Mouse (Mus musculus) MEL (cell line): Measurements from ENCODE around the gene 2810021J22Rik. TPM values are rescaled to one million over a fixed set of nuclear protein-coding genes. Genes with fewer than 3 reads are reported as not detected.
A peak's percentile ranks its signal among the peaks of the same experiment; 100 is the strongest.

ENCODE experiments used
- DNase-seq: peaks from one replicate; pipeline ENCODE4 v3.0.0; 2011; ENCODE audit warnings: low read depth, low spot score
- H3K27ac ChIP-seq: 2 replicates; pipeline ENCODE4 v1.5.1; 2012; ENCODE audit warnings: low read depth, mild to moderate bottlenecking, control low read depth, low read length, moderate library complexity; ENCODE audit not compliant: control insufficient read depth
- H3K27me3 ChIP-seq, 2 experiments: fragments of 150-350 bp in 1 of 2; sonication (generic) in 1 of 2; 2 replicates each; pipeline ENCODE4 v1.6.1; 2012; ENCODE audit warnings: low read length in 2 of 2, mild to moderate bottlenecking in 2 of 2, improper control_type of control experiment in 1 of 2, moderate library complexity in 1 of 2; ENCODE audit not compliant: insufficient read depth in 2 of 2, control insufficient read depth in 1 of 2
- H3K36me3 ChIP-seq, 2 experiments: 2 replicates each; pipeline ENCODE4 v1.6.1; 2012 to 2014; ENCODE audit warnings: low read length in 2 of 2, improper control_type of control experiment in 1 of 2, inconsistent platforms in 1 of 2, mild to moderate bottlenecking in 1 of 2; ENCODE audit not compliant: insufficient read depth in 2 of 2, control insufficient read depth in 1 of 2
- H3K4me1 ChIP-seq, 2 experiments: fragments of 150-350 bp in 1 of 2; sonication (generic) in 1 of 2; 2 replicates each; pipeline ENCODE4 v1.6.1; 2012; ENCODE audit warnings: low read length in 2 of 2, improper control_type of control experiment in 1 of 2, mild to moderate bottlenecking in 1 of 2; ENCODE audit not compliant: insufficient read depth in 2 of 2, control insufficient read depth in 1 of 2
- H3K4me3 ChIP-seq, 2 experiments: fragments of 150-350 bp in 1 of 2; sonication (generic) in 1 of 2; 2 replicates each; pipeline ENCODE4 v1.5.1; 2012; ENCODE audit warnings: low read depth in 2 of 2, low read length in 2 of 2, mild to moderate bottlenecking in 2 of 2, moderate library complexity in 2 of 2, control low read depth in 1 of 2, improper control_type of control experiment in 1 of 2; ENCODE audit not compliant: control insufficient read depth in 1 of 2, insufficient read depth in 1 of 2
- H3K79me2 ChIP-seq: 2 replicates; pipeline ENCODE4 v1.6.1; 2012; ENCODE audit warnings: mild to moderate bottlenecking, low read length, moderate library complexity; ENCODE audit not compliant: control insufficient read depth, poor library complexity, insufficient read depth
- H3K9ac ChIP-seq: 2 replicates; pipeline ENCODE4 v1.6.1; 2012; ENCODE audit warnings: low read depth, mild to moderate bottlenecking, control low read depth, low read length, moderate library complexity; ENCODE audit not compliant: control insufficient read depth, poor library complexity, severe bottlenecking
- H3K9me3 ChIP-seq: fragments of 150-350 bp; sonication (generic); replicated peaks from 2 replicates; pipeline ENCODE4 v1.6.1; 2012; ENCODE audit warnings: mild to moderate bottlenecking, low read length, improper control_type of control experiment, moderate library complexity; ENCODE audit not compliant: insufficient read depth
- BHLHE40 ChIP-seq: IDR thresholded peaks from 2 replicates; pipeline ENCODE4 v1.6.1; 2012; ENCODE audit warnings: low read depth, mild to moderate bottlenecking, inconsistent platforms, low read length, improper control_type of control experiment, borderline replicate concordance
- CHD2 ChIP-seq: IDR thresholded peaks from 2 replicates; pipeline ENCODE4 v1.6.1; 2011; ENCODE audit warnings: low read length, improper control_type of control experiment
- E2F4 ChIP-seq: IDR thresholded peaks from 2 replicates; pipeline ENCODE4 v1.6.1; 2011; ENCODE audit warnings: low read depth, low read length, improper control_type of control experiment, borderline replicate concordance
- EP300 ChIP-seq, 2 experiments: IDR thresholded peaks; 2 replicates each; pipeline ENCODE4 v1.6.1; 2011; ENCODE audit warnings: improper control_type of control experiment in 2 of 2, low read length in 2 of 2, low read depth in 1 of 2, mild to moderate bottlenecking in 1 of 2
- GABPA ChIP-seq: IDR thresholded peaks from 2 replicates; pipeline ENCODE4 v1.6.1; 2012; ENCODE audit warnings: low read depth, mild to moderate bottlenecking, inconsistent platforms, low read length, improper control_type of control experiment, moderate library complexity
- JUND ChIP-seq: IDR thresholded peaks from 2 replicates; pipeline ENCODE4 v1.6.1; 2011; ENCODE audit warnings: low read depth, mild to moderate bottlenecking, improper control_type of control experiment, low read length
- MAFK ChIP-seq: IDR thresholded peaks from 2 replicates; pipeline ENCODE4 v1.6.1; 2011; ENCODE audit warnings: low read depth, mild to moderate bottlenecking, low read length, improper control_type of control experiment, borderline replicate concordance
- MAX ChIP-seq: IDR thresholded peaks from 2 replicates; pipeline ENCODE4 v1.6.1; 2011; ENCODE audit warnings: low read length, improper control_type of control experiment
- MAZ ChIP-seq: IDR thresholded peaks from 2 replicates; pipeline ENCODE4 v1.6.1; 2012; ENCODE audit warnings: low read depth, mild to moderate bottlenecking, inconsistent platforms, low read length, improper control_type of control experiment
- MXI1 ChIP-seq: IDR thresholded peaks from 2 replicates; pipeline ENCODE4 v1.6.1; 2011; ENCODE audit warnings: mild to moderate bottlenecking, low read depth, low read length, improper control_type of control experiment
- MYB ChIP-seq: IDR thresholded peaks from 2 replicates; pipeline ENCODE4 v1.6.1; 2011; ENCODE audit warnings: mild to moderate bottlenecking, low read depth, low read length, improper control_type of control experiment
- NELFE ChIP-seq: IDR thresholded peaks from 2 replicates; pipeline ENCODE4 v1.6.1; 2011; ENCODE audit warnings: low read depth, low read length, improper control_type of control experiment
- POLR2AphosphoS5 ChIP-seq: IDR thresholded peaks from 2 replicates; pipeline ENCODE4 v1.6.1; 2012; ENCODE audit warnings: low read depth, borderline replicate concordance, mild to moderate bottlenecking, inconsistent platforms, low read length, moderate library complexity, mixed read lengths
- RAD21 ChIP-seq: IDR thresholded peaks from 2 replicates; pipeline ENCODE4 v1.6.1; 2011; ENCODE audit warnings: mild to moderate bottlenecking, low read depth, low read length, improper control_type of control experiment
- SIN3A ChIP-seq: IDR thresholded peaks from 2 replicates; pipeline ENCODE4 v1.6.1; 2012; ENCODE audit warnings: low read length, improper control_type of control experiment, inconsistent platforms
- TAL1 ChIP-seq: IDR thresholded peaks from 2 replicates; pipeline ENCODE4 v1.6.1; 2012; ENCODE audit warnings: mild to moderate bottlenecking, inconsistent platforms, low read length, moderate library complexity, mixed read lengths
- TBP ChIP-seq: IDR thresholded peaks from 2 replicates; pipeline ENCODE4 v1.8.0; 2011; ENCODE audit warnings: low read depth, low read length, improper control_type of control experiment
- TCF12 ChIP-seq: IDR thresholded peaks from 2 replicates; pipeline ENCODE4 v1.6.1; 2014; ENCODE audit warnings: low read depth, mild to moderate bottlenecking, inconsistent platforms, low read length, improper control_type of control experiment, moderate library complexity
- UBTF ChIP-seq: IDR thresholded peaks from 2 replicates; pipeline ENCODE4 v1.6.1; 2012; ENCODE audit warnings: low read depth, mild to moderate bottlenecking, inconsistent platforms, low read length, improper control_type of control experiment, moderate library complexity, borderline replicate concordance; ENCODE audit not compliant: insufficient read depth
- USF1 ChIP-seq: IDR thresholded peaks from 2 replicates; pipeline ENCODE4 v1.6.1; 2014; ENCODE audit warnings: low read depth, mild to moderate bottlenecking, inconsistent platforms, low read length, improper control_type of control experiment, moderate library complexity
- ZC3H11A ChIP-seq: IDR thresholded peaks from 2 replicates; pipeline ENCODE4 v1.6.1; 2012; ENCODE audit warnings: low read depth, mild to moderate bottlenecking, inconsistent platforms, low read length, improper control_type of control experiment
- ZKSCAN1 ChIP-seq: IDR thresholded peaks from 2 replicates; pipeline ENCODE4 v1.6.1; 2012; ENCODE audit warnings: low read depth, mild to moderate bottlenecking, inconsistent platforms, low read length, improper control_type of control experiment, moderate library complexity
- ZNF384 ChIP-seq: IDR thresholded peaks from 2 replicates; pipeline ENCODE4 v1.6.1; 2012; ENCODE audit warnings: low read depth, mild to moderate bottlenecking, inconsistent platforms, low read length, improper control_type of control experiment
- polyA plus RNA-seq, 2 experiments: library from polyadenylated mRNA; stranded (reverse) in 1 of 2; unstranded in 1 of 2; fragments of >175 nt in 1 of 2; fragments of >200 nt in 1 of 2; gene quantifications; 2 replicates each; pipeline versions ENCODE4 v1.2.1 to v1.2.4; 2012; ENCODE audit warnings: low replicate concordance in 2 of 2, low read depth in 1 of 2; ENCODE audit not compliant: insufficient read length in 2 of 2, insufficient read depth in 1 of 2, missing spikeins in 1 of 2
- total RNA-seq: library from RNA; depleted of rRNA; stranded (reverse); fragments of 300-350 nt; gene quantifications from 2 replicates; pipeline ENCODE4 v1.2.3, GENCODE M21; 2012

2810021J22Rik gene
- total and polyA plus RNA-seq, 3 experiments, result 5.8 to 6.2 TPM; not detected in 1

DNA sequence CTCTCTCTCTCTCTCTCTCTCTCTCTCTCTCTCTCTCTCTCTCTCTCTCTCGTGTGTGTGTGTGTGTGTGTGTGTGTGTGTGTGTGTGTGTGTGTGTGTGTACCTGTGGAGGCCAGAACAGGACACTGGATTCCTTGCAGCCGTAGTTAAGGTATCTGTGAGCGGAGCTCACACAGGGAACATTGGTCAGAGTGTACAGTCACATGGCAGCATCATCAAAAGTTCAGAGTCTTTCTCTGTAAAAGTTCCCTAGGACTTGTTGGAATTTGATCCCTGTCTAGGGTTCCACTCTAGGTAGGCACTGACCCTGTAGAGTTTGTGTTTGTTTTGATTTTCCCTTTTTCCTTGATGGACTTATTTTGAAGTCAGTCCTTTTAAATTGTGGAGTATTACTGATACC is 59.6 kb downstream of the 2810021J22Rik start:
- peaks cover 0 to 13% of the 10 kb centered on the region in 2 experiments; a peak in 2 of 4 replicates for H3K36me3 ChIP-seq
- peak overlapping the region; percentile 25 for H3K9ac ChIP-seq
- peaks cover 1% of the 10 kb centered on the region; the same call in 1 of the 2 replicates for H3K79me2 ChIP-seq
- no peak overlapping the region for H3K4me3 ChIP-seq
- no peak overlapping the region for H3K27ac ChIP-seq
- no peaks in the 10 kb centered on the region for H3K27me3 ChIP-seq
- peaks cover 4 to 15% of the 10 kb centered on the region in 2 experiments; a peak in 3 of 4 replicates for H3K4me1 ChIP-seq
- DNase-seq, result no peak
- no peaks in the 10 kb centered on the region for H3K9me3 ChIP-seq
- TF ChIP-seq MXI1 (no peak), MAX (0 out of 2 replicates have a peak, but pooled peaks have one; percentile 22)

DNA sequence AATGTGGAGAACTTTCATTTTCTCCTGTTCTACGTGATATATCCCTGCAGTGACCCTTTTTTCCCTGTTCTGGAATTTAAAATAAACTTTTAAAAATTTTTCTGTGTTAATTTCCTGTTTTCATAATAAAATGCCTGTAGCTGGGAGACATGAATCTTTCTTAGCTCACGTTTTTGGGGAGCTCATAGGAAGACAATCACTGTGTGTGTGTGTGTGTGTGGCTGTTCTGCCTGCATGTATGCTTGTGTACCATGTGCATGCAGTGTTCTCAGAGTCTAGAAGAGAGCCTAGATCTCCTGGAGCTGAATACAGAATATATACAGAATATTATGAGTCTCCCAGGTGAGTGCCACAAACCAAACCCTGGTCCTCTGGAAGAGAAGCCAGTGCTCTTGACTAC is 60.0 kb downstream of the 2810021J22Rik start:
- no peak overlapping the region for H3K27ac ChIP-seq
- H3K4me3 ChIP-seq, result peak overlapping the region; percentile 29 to 72
- H3K9me3 ChIP-seq, result no peaks in the 10 kb centered on the region
- no peaks in the 10 kb centered on the region for H3K27me3 ChIP-seq
- peak; percentile 75 for DNase-seq
- H3K79me2 ChIP-seq, result peaks cover 1% of the 10 kb centered on the region; the same call in 1 of the 2 replicates
- H3K36me3 ChIP-seq, result peaks cover 0 to 13% of the 10 kb centered on the region in 2 experiments; a peak in 2 of 4 replicates
- TF ChIP-seq RAD21 (no peak), MAFK (peak; percentile 65; the same call in 1 of the 2 replicates), ZNF384 (peak; percentile 66; the same call in 1 of the 2 replicates), ZC3H11A (no peak), USF1 (no peak), TBP (peak; percentile 97)
- TF ChIP-seq, all 39 proteins: peak for 3
- Histone ChIP-seq H3K9ac (peak overlapping the region; percentile 54), H3K4me1 (peaks cover 4 to 15% of the 10 kb centered on the region in 2 experiments; a peak in 3 of 4 replicates)

DNA sequence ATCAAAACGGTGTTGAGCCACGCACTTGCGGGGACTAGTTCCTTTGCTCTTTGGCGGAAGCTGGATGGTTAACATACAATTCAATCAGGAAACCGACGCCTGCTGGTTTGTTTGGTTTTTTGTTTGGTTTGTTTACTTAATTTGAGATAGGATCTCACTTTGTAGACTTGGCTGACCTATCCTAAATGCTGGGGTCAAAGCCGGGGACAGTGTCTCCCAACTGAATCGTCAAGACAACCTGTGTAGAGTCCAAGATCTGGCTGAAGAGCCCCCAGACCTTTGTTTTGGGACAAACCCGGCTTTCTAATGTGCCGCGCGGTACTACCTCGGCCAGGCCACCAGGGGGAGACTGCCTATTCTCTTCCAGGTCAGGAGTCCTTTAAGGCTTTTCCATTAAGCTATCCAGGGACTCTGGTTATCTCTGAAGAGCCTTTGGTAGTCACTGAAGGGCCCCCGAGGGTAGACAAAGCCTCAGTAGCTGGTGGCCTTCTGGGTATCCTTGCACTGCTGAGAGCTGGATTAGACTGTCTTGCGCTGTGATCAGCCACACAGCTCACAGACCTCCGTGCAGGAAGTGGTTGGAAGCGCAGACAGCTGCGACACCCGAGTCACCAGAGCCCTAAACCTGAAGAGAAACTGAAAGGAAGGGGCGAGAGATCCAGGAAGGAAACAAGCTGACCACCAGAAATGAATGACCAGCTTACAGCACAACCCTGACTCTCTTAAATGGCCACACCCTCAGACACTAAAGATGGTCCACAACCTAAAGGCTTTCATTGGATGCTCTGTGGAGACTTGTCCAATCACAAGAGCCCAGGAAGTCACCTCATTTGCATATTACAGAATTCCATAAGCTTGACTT is 61.0 kb downstream of the 2810021J22Rik start:
- Histone ChIP-seq H3K9me3 (no peaks in the 10 kb centered on the region), H3K27me3 (no peaks in the 10 kb centered on the region), H3K4me3 (peak overlapping the region; percentile 62 to 72), H3K4me1 (peaks cover 4 to 15% of the 10 kb centered on the region in 2 experiments; a peak in 3 of 4 replicates), H3K79me2 (peaks cover 1% of the 10 kb centered on the region; the same call in 1 of the 2 replicates), H3K27ac (peak overlapping the region; percentile 51), H3K9ac (peak overlapping the region; percentile 54), H3K36me3 (peaks cover 0 to 13% of the 10 kb centered on the region in 2 experiments; a peak in 2 of 4 replicates)
- peak; percentile 93 for DNase-seq
- peak in 1 of 2 experiments; percentile 3; a peak in 1 of 4 replicates for TF ChIP-seq EP300 (IDR thresholded peaks at IDR 0.05; ENCODE audit: low read depth in 1 of 2, low read length in 2 of 2)
- peak; percentile 62; the same call in 1 of the 2 replicates for TF ChIP-seq POLR2AphosphoS5
- no peak for TF ChIP-seq USF1
- TF ChIP-seq GABPA, result no peak
- TF ChIP-seq CHD2, result peak; percentile 80
- TF ChIP-seq E2F4, result 0 out of 2 replicates have a peak, but pooled peaks have one; percentile 24
- TF ChIP-seq NELFE, result peak; percentile 73
- no peak for TF ChIP-seq ZKSCAN1
- TF ChIP-seq ZC3H11A, result 0 out of 2 replicates have a peak, but pooled peaks have one; percentile 4
- no peak for TF ChIP-seq UBTF
- TF ChIP-seq TAL1, result no peak
- TF ChIP-seq BHLHE40, result no peak
- no peak for TF ChIP-seq MAX
- TF ChIP-seq MAZ, result peak; percentile 42; the same call in 1 of the 2 replicates
- TF ChIP-seq MYB, result no peak
- TF ChIP-seq TCF12, result peak; percentile 62
- 0 out of 2 replicates have a peak, but pooled peaks have one; percentile 30 for TF ChIP-seq JUND
- TF ChIP-seq SIN3A, result peak; percentile 50
